Mouse (Mus musculus) liver, embryonic 14.5 days (tissue): ENCODE results near the gene Cmtr1. TPM values are rescaled to one million over a fixed set of nuclear protein-coding genes. Genes with fewer than 3 reads are reported as not detected.
A peak's percentile ranks its signal among the peaks of the same experiment; 100 is the strongest.
"Not testable (repeated sequence)": the region's sequence is repeated elsewhere in the genome, so short reads cannot be mapped to it uniquely, and the experiment has no call there.

Source experiments
- ATAC-seq: fragments of 200-750 bp; cut with Nextera tagmentation; 2 replicates; pipeline ENCODE4 v1.8.0; 2017; ENCODE audit warnings: moderate number of reproducible peaks, mild to moderate bottlenecking, moderate library complexity; ENCODE audit not compliant: insufficient read depth
- DNase-seq, 3 experiments: peaks; one replicate each; pipeline ENCODE4 v3.0.0-alpha.2; 2012 to 2013; ENCODE audit warnings: low read depth in 3 of 3, low spot score in 3 of 3
- H3K27ac ChIP-seq: fragments of 300-500 bp; sonication (generic); 2 replicates; pipeline ENCODE4 v1.5.1; 2014; ENCODE audit warnings: moderate library complexity, mild to moderate bottlenecking, control low read depth, inconsistent platforms
- H3K27me3 ChIP-seq: fragments of 300-500 bp; sonication (generic); 2 replicates; pipeline ENCODE4 v1.6.1; 2014; ENCODE audit warnings: mild to moderate bottlenecking, low read length, moderate library complexity; ENCODE audit not compliant: control insufficient read depth, insufficient read depth
- H3K36me3 ChIP-seq: fragments of 300-500 bp; sonication (generic); replicated peaks from 2 replicates; pipeline ENCODE4 v1.6.1; 2014; ENCODE audit warnings: low read depth; ENCODE audit not compliant: control insufficient read depth, insufficient read depth
- H3K4me1 ChIP-seq, 2 experiments: fragments of 200-500 bp in 1 of 2; fragments of 300-500 bp in 1 of 2; sonication (generic) in 1 of 2; replicated peaks; 2 replicates each; pipeline ENCODE4 v1.6.1; 2012 to 2014; ENCODE audit warnings: antibody characterized with exemption in 1 of 2, inconsistent platforms in 1 of 2, low read length in 1 of 2; ENCODE audit not compliant: control insufficient read depth in 2 of 2, insufficient read depth in 2 of 2
- H3K4me2 ChIP-seq: fragments of 300-500 bp; sonication (generic); 2 replicates; pipeline ENCODE4 v1.6.1; 2014; ENCODE audit warnings: low read depth, mild to moderate bottlenecking, control low read depth, moderate library complexity
- H3K4me3 ChIP-seq, 2 experiments: fragments of 200-500 bp in 1 of 2; fragments of 300-500 bp in 1 of 2; sonication (generic) in 1 of 2; 2 replicates each; pipeline ENCODE4 v1.5.1; 2012 to 2014; ENCODE audit warnings: low read depth in 2 of 2, low read length in 2 of 2, mild to moderate bottlenecking in 2 of 2, control low read depth in 1 of 2, inconsistent platforms in 1 of 2, moderate library complexity in 1 of 2; ENCODE audit not compliant: insufficient read depth in 1 of 2
- H3K9ac ChIP-seq: fragments of 300-500 bp; sonication (generic); replicated peaks from 2 replicates; pipeline ENCODE4 v1.6.1; 2014; ENCODE audit warnings: mild to moderate bottlenecking, control low read depth, moderate library complexity
- H3K9me3 ChIP-seq: fragments of 300-500 bp; sonication (generic); 2 replicates; pipeline ENCODE4 v1.6.1; 2016; ENCODE audit warnings: low read length, mixed read lengths; ENCODE audit not compliant: control insufficient read depth
- CTCF ChIP-seq: IDR thresholded peaks from 2 replicates; pipeline ENCODE4 v1.5.1; 2016; ENCODE audit warnings: antibody characterized with exemption, low read depth, control low read depth
- EP300 ChIP-seq: IDR thresholded peaks from 2 replicates; pipeline ENCODE4 v1.6.1; 2016; ENCODE audit warnings: antibody characterized with exemption, low read depth
- WGBS: fragments of 180-500 bp; shearing (Covaris S2); extraction: QIAGEN DNeasy Blood & Tissue Kit; methylation state at CpG from one replicate; pipeline ENCODE4 v1.1.7; 2014; ENCODE audit not compliant: insufficient replicate concordance; 5-methylcytosine and 5-hydroxymethylcytosine counted together
- polyA plus RNA-seq, 2 experiments: library from polyadenylated mRNA; depleted of rRNA in 1 of 2; stranded (reverse) in 1 of 2; unstranded in 1 of 2; fragments of >200 nt; fragmentation: Nextera tagmentation in 1 of 2; extraction: Ambion mirVana in 1 of 2; gene quantifications; 2 replicates each; pipeline versions ENCODE4 v1.2.1 to v1.2.3; 2012 to 2014

Cmtr1 gene
- polyA plus RNA-seq (2012; rRNA removed) = 14.9 and 16.1 TPM in 2 replicates
- 55.9 and 66.0 TPM in 2 replicates for polyA plus RNA-seq (2014; fragmentation: Nextera tagmentation; extraction: Ambion mirVana)

GRCm38 (mm10) chr17:29660076-29660761, at the start of gene Cmtr1:
Cmtr1 (plus strand) TSS chr17:29660595.
- peak; percentile 88 to 92 (median 90) for DNase-seq
- H3K4me3 ChIP-seq = peak within 1 kb of the TSS; percentile 84 to 98
- no peaks in the 10 kb centered on the region for H3K27me3 ChIP-seq
- H3K9me3 ChIP-seq = no peaks in the 10 kb centered on the region
- TF ChIP-seq EP300 (0 out of 2 replicates have a peak, but pooled peaks have one; percentile 29), CTCF (no peak)
- H3K9ac ChIP-seq = peak within 1 kb of the TSS; percentile 99
- WGBS = 1% methylated on average over 41 of the region's 41 CpGs
- peak; percentile 91 for ATAC-seq
- peaks cover 19 to 27% of the 10 kb centered on the region in 2 experiments for H3K4me1 ChIP-seq
- peak within 1 kb of the TSS; percentile 98 for H3K27ac ChIP-seq
- H3K4me2 ChIP-seq = peak within 1 kb of the TSS; percentile 95
- peaks cover 20% of the 10 kb centered on the region for H3K36me3 ChIP-seq

GRCm38 (mm10) chr17:29613453-29613852, 46.9 kb upstream of the Cmtr1 start:
- Histone ChIP-seq H3K4me1 (peaks cover 8 to 21% of the 10 kb centered on the region in 2 experiments), H3K4me2 (peak overlapping the region; percentile 84), H3K27ac (peak overlapping the region; percentile 40; the same call in 1 of the 2 replicates)
- not testable (repeated sequence) for H3K4me3 ChIP-seq, ATAC-seq, H3K9me3 ChIP-seq, DNase-seq, H3K36me3 ChIP-seq, H3K9ac ChIP-seq, H3K27me3 ChIP-seq
- peak; percentile 33 for TF ChIP-seq CTCF
- WGBS = 77% methylated on average over 5 of the region's 5 CpGs

GRCm38 (mm10) chr17:29614115-29615023, 46.0 kb upstream of the Cmtr1 start, which contains the start of the genes Rnf8 and Gm28043:
Rnf8 (plus strand) TSS chr17:29614790.
Gm28043 (plus strand) TSS chr17:29614876.
- Histone ChIP-seq H3K9ac (peak within 1 kb of the TSS; percentile 84), H3K36me3 (peaks cover 9% of the 10 kb centered on the region), H3K27ac (peak within 1 kb of the TSS; percentile 68), H3K27me3 (no peaks in the 10 kb centered on the region), H3K4me1 (peaks cover 8 to 21% of the 10 kb centered on the region in 2 experiments), H3K9me3 (no peaks in the 10 kb centered on the region), H3K4me3 (peak within 1 kb of the TSS; percentile 76 to 89), H3K4me2 (peak within 1 kb of the TSS; percentile 84)
- ATAC-seq (peak; percentile 95), DNase-seq (peak; percentile 84 to 90 (median 86))
- WGBS = 2% methylated on average over 52 of the region's 52 CpGs
- TF ChIP-seq CTCF = peak; percentile 84
- no peak for TF ChIP-seq EP300

- TF ChIP-seq CTCF (no peak), EP300 (no peak)
- H3K4me1 ChIP-seq = peaks cover 8 to 21% of the 10 kb centered on the region in 2 experiments
- peak overlapping the region; percentile 84 for H3K9ac ChIP-seq
- peak overlapping the region; percentile 68 for H3K27ac ChIP-seq
- no peaks in the 10 kb centered on the region for H3K27me3 ChIP-seq
- H3K4me2 ChIP-seq = peak overlapping the region; percentile 84
- peak overlapping the region; percentile 76 to 89 for H3K4me3 ChIP-seq
- ATAC-seq (peak; percentile 63), DNase-seq (peak in 1 of 3 experiments; percentile 9)
- no peaks in the 10 kb centered on the region for H3K9me3 ChIP-seq
- peaks cover 17% of the 10 kb centered on the region for H3K36me3 ChIP-seq
- under 1% methylated on average over 43 of the region's 43 CpGs for WGBS
These were observed 45.3 kb upstream of the Cmtr1 start for GRCm38 (mm10) chr17:29615024-29615551.
